Mouse (Mus musculus): ENCODE data around the gene Rtkn2.
"Not testable (repeated sequence)": the region's sequence is repeated elsewhere in the genome, so short reads cannot be mapped to it uniquely, and the experiment has no call there.

Rtkn2 gene

GRCm38 (mm10) chr10:68075181-68075580 is 95.8 kb downstream of the Rtkn2 start:
- DNase-seq (ENCODE audit: low spot score in 2 of 2) = no peak

- no peak for DNase-seq (ENCODE audit: low spot score in 2 of 2)
Measured at GRCm38 (mm10) chr10:68078708-68079107, 99.3 kb downstream of the Rtkn2 start.

- DNase-seq (ENCODE audit: low spot score in 2 of 2) = no peak
Measured at GRCm38 (mm10) chr10:68079910-68080670, 100.7 kb downstream of the Rtkn2 start.

- DNase-seq (ENCODE audit: low spot score in 2 of 2) = no peak
Measured at GRCm38 (mm10) chr10:68081712-68082111, 102.3 kb downstream of the Rtkn2 start.

GRCm38 (mm10) chr10:68085574-68085973 is 106.2 kb downstream of the Rtkn2 start:
- no peak for DNase-seq (ENCODE audit: low spot score in 2 of 2)

- DNase-seq (ENCODE audit: low spot score in 2 of 2) = no peak
Measured at GRCm38 (mm10) chr10:68086973-68087372, 107.6 kb downstream of the Rtkn2 start.

GRCm38 (mm10) chr10:68087722-68088121 is 108.4 kb downstream of the Rtkn2 start:
- no peak for DNase-seq (ENCODE audit: low spot score in 2 of 2)

GRCm38 (mm10) chr10:68089435-68090196 is 110.2 kb downstream of the Rtkn2 start:
- DNase-seq (ENCODE audit: low spot score in 2 of 2) = no peak

GRCm38 (mm10) chr10:68090197-68090535 is 110.8 kb downstream of the Rtkn2 start:
- DNase-seq (ENCODE audit: low spot score in 2 of 2) = no peak

GRCm38 (mm10) chr10:68090544-68090943 is 111.2 kb downstream of the Rtkn2 start:
- no peak for DNase-seq (ENCODE audit: low spot score in 2 of 2)

GRCm38 (mm10) chr10:68091011-68091410 is 111.6 kb downstream of the Rtkn2 start:
- DNase-seq (ENCODE audit: low spot score in 2 of 2) = no peak

- DNase-seq (ENCODE audit: low spot score in 2 of 2) = no peak
Measured at GRCm38 (mm10) chr10:68091840-68092239, 112.5 kb downstream of the Rtkn2 start.

GRCm38 (mm10) chr10:68093496-68093895 is 114.1 kb downstream of the Rtkn2 start:
- no peak for DNase-seq (ENCODE audit: low spot score in 2 of 2)

- DNase-seq (ENCODE audit: low spot score in 2 of 2) = no peak
Measured at GRCm38 (mm10) chr10:68095136-68095535, 115.8 kb downstream of the Rtkn2 start.

- DNase-seq (ENCODE audit: low spot score in 2 of 2) = no peak
Measured at GRCm38 (mm10) chr10:68096395-68096794, 117.0 kb downstream of the Rtkn2 start.

- DNase-seq (ENCODE audit: low spot score in 2 of 2) = no peak
Measured at GRCm38 (mm10) chr10:68097821-68098675, 118.7 kb downstream of the Rtkn2 start.

- DNase-seq (ENCODE audit: low spot score in 2 of 2) = not testable (repeated sequence)
Measured at GRCm38 (mm10) chr10:68099801-68100200, 120.4 kb downstream of the Rtkn2 start.

GRCm38 (mm10) chr10:68100506-68100905 is 121.1 kb downstream of the Rtkn2 start:
- DNase-seq (ENCODE audit: low spot score in 2 of 2) = no peak

GRCm38 (mm10) chr10:68101251-68101650 is 121.9 kb downstream of the Rtkn2 start:
- no peak for DNase-seq (ENCODE audit: low spot score in 2 of 2)

- no peak for DNase-seq (ENCODE audit: low spot score in 2 of 2)
Measured at GRCm38 (mm10) chr10:68102566-68102965, 123.2 kb downstream of the Rtkn2 start.

- DNase-seq (ENCODE audit: low spot score in 2 of 2) = no peak
Measured at GRCm38 (mm10) chr10:68103078-68103855, 123.9 kb downstream of the Rtkn2 start.

Data from right cerebral cortex, postnatal 10 days (tissue).